Mouse (Mus musculus): ENCODE measurements around the gene Hyls1.

- TF ChIP-seq POLR2A (IDR thresholded peaks at IDR 0.05; ENCODE audit: control insufficient read depth, low read depth, low read length) (no peak), CTCF (IDR thresholded peaks at IDR 0.05; ENCODE audit: control insufficient read depth, insufficient read depth, insufficient replicate concordance, low read depth, low read length) (no peak)
Observed at GRCm38 (mm10) chr9:35523541-35523940, 46.7 kb downstream of the Hyls1 start.

All from testis, adult 2 months (tissue).